Mouse (Mus musculus) cerebellum, adult 8-10 months (tissue): Measurements from ENCODE around the gene Adgrl1.

Experiments
- DNase-seq: peaks from one replicate; pipeline ENCODE4 v3.0.0; 2022

Gene Adgrl1

DNA sequence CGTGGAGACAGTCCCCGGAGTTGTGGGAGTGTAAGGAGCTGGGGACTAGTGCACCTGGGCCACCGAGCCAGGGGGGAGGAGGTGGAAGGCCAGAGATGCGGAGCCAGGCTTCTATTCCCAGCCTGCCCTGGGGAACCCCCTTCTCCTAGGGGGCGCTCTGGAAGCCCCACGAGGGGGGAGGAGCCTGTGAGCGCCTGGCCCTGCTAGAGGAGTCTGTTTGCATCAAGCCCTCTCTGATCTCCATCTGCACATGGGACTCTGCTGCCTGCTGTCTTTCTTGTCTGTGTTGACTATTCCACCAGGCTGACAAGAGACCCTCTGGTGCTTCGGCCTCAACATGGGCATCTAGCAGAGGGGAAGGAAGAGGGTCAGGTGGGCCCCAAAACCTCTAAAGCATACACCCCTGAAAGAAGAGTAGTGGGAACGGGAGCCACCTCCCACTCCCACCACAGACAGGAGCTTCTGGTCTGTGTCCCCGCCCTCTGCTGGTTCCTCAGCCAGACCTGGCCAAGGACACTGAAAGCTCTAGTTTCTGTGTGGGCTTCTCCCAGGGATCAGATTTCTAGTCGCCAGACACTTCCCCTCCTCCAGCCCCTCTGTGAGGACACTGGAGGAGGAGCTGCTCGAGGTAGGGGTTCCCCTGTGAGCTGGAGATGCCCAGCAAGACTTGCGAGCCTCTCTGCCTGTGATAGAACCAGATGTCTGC, 3.2 kb downstream of the Adgrl1 start:
- DNase-seq = peak; percentile 52

DNA sequence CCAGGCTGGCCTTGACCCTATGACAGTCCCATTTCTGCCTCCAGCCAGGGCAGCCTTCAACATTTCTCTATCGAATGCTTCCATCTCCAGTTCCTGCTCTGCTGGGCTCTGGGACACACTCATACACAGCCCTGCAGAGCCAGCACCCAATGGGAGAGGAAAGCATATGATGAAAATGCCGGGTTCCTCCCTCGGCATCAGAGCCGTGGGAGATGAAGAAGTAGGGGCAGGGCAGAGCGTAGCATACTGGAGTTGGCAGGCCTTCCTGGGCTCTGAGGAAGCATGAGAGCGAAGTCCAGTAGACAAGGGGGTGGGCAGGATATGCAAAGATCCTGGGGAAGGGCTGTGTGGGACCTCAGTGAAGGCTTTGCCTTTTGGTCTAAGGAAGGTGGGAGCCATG, 8.7 kb downstream of the Adgrl1 start:
- no peak for DNase-seq

DNA sequence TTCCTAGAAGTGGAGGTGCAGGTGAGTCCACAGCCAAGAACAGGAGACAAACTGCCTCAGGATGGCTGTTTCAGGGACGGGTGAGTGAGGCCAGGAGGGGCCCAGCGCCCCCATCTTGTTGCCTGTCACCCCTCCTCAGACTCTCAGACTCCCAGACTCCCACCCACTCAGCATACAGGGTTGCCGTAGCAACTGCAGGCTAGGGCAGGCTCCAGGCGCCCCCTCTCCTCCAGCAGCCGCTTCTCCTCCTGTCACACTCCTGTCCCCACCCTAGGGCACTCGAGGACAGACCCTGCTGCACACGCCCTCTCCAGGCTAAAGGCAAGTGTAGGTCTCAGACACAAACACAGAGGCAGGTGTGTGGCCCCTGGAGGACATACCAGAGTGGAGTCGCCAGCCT, 9.4 kb downstream of the Adgrl1 start:
- no peak for DNase-seq

DNA sequence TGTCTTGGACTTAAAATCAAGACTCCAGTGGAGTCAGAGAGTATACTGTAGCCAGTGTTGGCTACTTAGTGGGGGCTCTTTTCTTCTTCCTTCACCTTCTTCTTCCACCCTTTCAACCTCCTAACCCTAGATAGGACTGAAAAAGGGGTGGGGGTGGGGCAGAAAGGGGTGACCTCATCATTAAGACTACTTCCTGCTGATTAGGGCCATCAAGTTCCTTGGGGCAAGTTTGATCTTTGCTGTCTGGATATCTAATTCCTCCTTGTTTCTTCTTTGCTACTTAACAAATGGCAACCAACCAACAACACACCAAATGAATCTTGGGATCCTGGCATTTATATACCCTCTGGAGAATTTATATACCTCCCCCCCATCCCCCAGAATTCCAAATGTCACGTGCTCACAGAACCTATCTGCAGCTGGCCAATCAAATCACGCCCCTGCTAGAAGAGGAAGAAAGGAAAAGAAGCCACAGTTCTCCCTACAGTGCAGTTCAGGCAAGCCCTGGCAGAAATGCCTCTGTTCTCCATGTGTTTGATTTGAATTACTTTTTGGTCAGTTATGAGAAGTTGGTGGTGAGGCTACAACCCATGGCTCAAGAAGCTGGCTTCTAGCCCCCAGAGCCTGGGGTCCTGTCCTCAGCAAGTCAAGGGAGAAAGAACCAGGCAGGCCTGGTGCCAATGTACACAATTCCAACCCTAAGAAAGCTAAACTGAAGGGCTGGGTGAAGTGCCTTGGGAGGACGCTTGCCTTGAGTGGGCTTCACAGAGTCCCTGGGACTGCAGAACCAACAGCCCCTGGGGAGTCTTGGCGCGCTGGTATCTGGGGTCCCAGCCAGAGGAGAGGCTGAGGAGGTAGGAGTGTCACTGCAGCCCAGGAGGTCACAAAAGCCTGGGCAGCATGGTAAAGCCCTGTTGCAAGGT, 12.2 kb downstream of the Adgrl1 start:
- DNase-seq = no peak

DNA sequence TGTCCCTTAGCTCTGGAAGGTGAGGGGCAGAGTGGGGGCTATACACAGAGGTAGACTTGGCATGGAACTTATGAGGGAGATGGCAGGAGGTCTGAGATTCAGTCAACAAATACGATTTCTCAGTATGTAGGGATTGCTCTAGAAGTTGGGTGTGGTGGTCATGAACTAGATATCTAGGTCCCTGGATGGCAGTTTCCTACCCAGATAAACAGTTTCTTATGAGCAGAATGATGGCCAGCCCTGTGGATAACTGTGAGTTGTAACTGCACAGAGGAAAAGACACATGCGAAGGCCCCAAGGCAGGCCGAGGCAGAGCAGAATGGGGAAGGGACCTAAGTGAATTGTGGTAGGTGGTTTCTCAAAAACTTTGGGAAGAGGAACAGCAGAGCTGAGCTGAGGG, 14.3 kb downstream of the Adgrl1 start:
- DNase-seq = no peak

DNA sequence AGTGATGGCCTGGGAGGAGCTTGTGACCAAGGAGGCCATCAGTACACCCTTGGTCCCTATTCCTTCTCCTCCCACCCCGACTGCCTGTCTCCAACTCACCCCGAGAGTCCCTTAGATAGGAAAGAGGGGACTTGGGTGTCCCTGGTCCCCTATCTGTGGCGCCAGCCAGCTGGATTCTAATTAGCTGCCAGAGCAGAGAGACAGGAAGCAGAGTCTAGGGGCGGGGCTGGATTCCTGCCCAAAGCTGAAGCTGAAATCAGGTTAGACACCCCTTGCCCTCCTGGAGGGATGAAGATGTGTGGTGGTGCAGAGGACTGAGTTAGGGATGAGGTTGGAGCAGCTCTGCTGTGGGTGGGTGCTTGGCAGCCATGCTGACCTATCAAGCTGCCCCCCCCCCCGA, 15.0 kb downstream of the Adgrl1 start:
- no peak for DNase-seq

DNA sequence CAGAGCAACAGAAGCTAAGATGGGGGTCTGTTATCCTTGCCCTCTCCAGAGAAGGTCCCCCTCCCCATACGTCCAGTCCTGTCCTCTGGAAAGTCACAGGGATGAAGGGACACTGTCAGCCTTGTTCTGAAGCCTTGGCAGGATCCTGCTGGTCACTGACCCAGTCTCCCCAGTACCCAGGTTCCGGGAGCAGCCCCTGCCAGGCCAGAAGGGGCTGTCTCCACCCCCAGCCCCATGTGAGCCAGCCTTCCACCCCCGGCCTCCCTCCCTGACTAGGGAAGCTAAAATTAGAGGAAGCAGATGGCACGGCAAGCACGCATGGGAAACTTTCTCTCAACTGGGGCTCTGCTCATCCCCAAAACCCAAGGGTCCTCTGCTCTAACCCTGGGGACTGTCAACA, 16.1 kb downstream of the Adgrl1 start:
- peak; percentile 34 for DNase-seq

DNA sequence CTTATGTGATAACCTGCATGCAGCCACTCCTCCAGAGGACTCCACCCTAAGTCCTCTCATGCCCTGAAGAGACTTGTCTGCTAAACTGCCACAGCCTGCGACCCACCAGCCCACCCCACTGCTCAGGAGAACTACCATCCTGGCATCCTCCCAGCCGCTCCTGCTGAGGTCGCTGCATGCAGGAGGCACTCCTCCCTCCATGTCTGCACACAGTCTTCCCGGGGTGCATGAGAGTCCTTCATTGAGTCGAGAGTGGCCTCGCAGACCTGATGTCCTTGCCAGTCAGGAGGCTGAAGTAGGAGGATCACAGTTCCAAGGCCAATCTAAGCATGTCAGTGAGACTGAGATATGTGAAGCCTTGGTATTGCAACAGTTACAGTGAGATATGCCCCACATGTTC, 17.7 kb downstream of the Adgrl1 start:
- no peak for DNase-seq

DNA sequence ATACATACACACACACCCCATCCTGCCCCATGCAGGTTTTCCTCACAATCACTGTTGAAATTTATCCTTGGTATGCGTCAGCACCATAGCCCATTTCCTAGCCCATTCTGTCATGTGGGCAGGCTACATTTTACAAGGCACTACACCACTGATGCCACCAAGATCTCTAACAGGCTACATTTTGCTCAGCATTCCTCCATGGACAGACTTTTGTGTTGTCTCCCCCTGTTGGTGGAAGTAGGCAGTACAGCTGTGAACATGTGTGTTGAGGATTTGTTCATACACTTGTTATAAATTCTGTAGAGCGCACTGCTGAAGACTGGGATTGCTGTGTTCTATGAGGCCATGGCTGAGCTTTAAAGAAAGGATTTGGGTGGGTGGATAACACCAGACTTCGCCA, 21.7 kb downstream of the Adgrl1 start:
- DNase-seq = peak; percentile 82

DNA sequence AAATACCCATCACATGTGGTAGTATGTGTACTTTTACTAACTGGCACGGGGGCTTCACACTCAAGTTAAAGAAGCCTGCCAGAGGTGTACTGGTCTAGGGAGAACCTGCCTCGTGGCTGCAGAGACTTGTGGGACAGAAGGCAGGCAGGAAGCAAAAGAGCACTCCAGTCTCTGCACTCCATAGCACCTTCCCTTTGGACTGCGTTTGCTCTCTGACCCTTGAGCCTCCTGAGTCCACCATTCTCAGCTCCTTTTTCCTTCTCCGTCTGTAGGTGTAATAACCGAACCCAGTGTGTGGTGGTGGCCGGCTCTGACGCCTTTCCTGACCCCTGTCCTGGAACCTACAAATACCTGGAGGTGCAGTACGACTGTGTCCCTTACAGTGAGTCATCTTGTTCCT, 22.8 kb downstream of the Adgrl1 start:
- DNase-seq = no peak

DNA sequence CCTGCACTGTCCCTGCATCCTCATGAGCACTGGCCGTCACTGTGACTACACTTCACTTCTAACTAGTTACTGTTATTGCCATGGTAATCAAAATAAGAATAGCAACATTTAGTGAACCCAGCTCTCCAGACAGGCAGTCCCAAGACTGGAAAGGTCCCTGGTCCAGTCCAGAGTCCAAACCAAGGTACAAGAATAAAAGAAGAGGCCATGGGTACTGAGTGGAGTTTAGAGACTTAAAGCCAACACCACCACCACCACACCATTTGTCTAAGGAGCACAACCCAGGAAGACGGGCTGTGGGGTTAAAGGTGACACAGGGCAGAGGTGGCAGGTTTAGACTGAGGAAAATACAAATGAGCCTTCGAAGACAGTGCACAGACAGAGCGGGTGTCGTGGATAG, 24.7 kb downstream of the Adgrl1 start:
- no peak for DNase-seq

DNA sequence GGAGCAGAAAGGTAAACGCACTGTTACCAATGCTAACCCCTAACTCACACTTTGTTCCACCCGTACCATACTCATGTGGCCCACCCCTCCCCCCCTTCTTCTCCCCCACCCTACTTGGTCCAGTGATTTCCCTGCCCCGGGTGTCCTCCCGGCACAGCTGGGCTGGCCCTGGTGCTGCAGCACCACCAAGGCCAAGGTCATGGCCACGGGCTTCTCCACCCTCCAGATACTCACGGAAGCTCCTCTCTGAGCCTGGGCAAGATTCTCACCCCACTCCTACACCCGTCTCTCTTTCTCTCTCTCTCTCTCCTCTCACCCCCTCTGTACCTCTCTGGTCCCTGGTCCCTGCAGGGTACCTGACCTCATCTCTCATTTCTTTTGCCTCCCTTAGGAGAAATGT, 26.4 kb downstream of the Adgrl1 start:
- no peak for DNase-seq

DNA sequence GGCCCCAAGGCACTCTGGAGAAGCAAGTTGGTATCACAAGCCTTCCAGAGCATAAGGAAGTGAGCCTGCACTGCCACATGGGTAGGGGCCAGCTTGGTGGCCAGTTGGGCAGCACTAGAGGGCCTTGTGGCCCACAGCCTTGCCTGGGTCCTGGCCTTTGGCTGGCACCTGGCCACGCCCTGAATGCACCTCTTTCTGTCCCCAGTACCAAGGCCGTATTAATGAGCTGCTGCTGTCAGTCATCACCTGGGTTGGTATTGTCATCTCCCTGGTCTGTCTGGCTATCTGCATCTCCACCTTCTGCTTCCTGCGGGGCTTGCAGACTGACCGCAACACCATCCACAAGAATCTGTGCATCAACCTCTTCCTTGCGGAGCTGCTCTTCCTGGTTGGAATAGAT, 34.3 kb downstream of the Adgrl1 start:
- DNase-seq = no peak

DNA sequence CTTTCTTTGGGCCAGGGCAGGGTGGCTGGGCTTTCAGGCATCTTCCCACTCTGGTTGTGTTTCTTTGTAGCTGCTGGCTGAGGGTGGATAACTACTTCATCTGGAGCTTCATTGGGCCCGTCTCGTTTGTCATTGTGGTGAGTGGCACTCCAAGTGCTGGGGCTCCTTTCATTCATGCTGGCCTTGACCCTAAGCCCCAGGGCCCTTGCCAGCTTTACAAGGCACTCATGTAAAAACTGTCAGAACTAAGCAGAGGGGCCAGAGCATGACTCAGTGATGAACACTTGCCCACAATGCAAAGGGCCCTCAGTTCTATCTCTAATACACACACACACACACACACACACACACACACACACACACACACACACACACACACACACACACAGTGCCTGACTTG, 35.1 kb downstream of the Adgrl1 start:
- DNase-seq = no peak

DNA sequence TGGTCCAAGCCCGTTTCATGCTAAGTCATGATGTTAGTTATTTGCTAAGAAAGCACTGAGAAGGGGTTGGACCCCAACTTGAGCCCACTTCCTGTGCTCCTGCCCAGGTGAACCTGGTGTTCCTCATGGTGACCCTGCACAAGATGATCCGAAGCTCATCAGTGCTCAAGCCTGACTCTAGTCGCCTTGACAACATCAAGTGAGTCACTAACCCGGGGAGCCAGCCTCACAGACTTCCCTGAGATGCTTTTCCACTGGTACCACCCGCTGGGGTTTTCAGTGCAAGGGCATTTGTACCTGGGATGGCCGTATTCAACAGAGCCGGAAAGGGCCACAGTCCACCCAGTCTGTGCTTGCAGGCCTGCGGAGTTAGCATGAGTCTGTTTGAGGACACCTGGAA, 35.5 kb downstream of the Adgrl1 start:
- DNase-seq = no peak

DNA sequence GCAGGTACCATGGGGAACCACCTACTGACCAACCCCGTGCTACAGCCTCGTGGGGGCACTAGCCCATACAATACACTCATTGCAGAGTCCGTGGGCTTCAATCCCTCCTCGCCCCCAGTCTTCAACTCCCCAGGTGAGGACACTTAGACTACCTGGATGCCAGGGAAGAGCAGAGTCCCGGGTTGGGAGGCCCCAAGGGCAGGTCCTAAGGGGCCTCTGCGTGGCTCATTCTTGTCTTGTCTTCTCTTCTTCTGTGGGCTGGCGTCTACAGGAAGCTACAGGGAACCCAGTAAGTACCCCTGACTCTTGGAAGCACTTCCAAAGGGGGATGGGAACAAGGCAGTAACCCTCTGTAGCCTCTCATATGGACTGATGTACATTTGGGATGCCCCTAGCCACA, 37.7 kb downstream of the Adgrl1 start:
- DNase-seq = no peak

DNA sequence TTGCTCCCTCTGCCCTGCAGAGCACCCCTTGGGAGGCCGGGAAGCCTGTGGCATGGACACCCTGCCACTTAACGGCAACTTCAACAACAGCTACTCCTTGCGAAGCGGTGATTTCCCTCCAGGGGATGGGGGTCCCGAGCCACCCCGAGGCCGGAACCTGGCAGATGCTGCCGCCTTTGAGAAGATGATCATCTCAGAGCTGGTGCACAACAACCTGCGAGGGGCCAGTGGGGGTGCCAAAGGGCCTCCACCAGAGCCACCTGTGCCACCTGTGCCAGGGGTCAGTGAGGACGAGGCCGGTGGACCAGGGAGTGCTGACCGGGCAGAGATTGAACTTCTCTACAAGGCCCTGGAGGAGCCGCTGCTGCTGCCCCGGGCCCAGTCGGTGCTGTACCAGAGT, 38.4 kb downstream of the Adgrl1 start:
- DNase-seq = no peak

DNA sequence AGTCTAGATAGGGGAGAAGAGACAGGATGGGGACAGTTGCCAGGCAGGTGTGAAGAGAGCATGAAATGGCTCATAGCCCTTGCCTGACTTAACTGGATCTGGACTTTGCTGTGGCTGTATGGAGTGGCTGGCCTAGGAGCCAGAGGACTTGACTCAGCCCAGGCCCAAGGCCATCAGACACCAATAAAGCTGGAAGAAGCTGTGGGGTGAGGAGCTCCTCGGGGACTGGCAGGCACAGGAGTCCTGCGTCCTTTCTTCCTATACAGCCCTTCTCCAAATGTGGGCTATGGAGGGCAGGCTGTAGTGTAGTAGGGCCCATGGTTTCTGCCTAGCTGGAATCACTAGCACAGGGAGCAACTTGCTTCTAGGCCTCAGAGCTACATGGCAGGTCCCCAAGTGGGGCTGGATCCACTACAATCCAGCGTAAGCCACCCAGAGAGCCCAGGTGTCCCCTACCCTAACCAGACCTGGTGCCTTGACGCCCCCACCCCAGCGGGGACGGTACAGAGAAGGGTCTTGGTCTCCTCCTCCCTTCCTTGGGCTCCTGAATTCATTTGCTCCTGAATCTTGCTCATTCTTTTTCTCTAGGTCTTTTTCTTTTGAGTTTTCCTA, 41.3 kb downstream of the Adgrl1 start:
- DNase-seq = no peak

DNA sequence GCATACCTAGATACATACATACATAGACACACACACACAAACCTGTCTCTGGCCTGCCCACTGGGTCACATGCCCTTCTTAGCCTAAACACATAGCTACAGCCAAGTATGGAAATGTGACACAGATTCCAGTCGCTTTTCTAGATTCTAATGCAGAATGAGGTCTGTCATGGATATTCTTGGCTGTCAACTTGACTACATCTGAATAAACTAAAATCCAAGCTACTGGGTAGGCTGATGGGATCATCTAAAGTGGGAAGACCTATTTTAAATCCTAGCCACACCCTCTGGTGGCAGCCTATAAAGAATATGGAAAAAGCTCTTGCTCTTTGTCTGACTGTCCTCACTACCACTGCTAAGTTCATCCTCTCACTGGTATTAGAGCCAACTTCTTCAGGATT, 42.5 kb downstream of the Adgrl1 start:
- no peak for DNase-seq

DNA sequence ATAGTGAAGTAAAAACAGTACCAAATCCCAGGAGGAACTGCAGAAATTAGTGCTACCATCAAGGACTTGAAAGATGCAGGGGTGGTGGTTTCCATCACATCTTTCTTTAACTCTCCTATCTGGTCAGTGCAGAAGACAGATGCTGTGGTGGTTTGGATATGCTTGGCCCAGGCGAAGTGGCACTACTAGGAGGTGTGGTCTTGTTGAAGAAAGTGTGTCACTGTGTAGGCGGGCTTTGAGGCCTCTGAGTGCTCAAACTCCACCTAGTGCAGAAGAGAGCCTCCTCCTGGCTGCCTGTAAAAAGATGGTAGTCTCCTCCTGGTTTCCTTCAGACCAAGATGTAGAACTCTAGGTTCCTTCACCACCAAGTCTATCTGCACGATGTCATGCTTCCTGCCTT, 45.6 kb downstream of the Adgrl1 start:
- DNase-seq = no peak

DNA sequence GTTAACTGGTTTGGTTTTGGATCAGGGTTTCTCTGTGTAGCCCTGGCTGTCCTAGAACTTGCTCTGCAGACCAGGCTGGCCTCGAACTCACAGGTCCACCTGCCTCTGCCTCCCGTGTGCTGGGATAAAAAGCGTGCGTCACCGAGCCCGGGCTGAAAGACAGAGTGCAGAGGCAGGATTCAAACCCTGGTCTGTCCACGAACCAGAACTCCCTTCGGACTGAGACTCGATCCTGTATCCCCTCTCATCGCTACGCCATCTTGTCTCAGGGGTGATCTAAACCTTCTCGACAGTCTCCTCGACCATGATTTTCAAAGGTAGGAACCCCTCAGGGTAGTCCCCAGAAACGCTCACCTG, 54.8 kb downstream of the Adgrl1 start:
- DNase-seq = no peak

DNA sequence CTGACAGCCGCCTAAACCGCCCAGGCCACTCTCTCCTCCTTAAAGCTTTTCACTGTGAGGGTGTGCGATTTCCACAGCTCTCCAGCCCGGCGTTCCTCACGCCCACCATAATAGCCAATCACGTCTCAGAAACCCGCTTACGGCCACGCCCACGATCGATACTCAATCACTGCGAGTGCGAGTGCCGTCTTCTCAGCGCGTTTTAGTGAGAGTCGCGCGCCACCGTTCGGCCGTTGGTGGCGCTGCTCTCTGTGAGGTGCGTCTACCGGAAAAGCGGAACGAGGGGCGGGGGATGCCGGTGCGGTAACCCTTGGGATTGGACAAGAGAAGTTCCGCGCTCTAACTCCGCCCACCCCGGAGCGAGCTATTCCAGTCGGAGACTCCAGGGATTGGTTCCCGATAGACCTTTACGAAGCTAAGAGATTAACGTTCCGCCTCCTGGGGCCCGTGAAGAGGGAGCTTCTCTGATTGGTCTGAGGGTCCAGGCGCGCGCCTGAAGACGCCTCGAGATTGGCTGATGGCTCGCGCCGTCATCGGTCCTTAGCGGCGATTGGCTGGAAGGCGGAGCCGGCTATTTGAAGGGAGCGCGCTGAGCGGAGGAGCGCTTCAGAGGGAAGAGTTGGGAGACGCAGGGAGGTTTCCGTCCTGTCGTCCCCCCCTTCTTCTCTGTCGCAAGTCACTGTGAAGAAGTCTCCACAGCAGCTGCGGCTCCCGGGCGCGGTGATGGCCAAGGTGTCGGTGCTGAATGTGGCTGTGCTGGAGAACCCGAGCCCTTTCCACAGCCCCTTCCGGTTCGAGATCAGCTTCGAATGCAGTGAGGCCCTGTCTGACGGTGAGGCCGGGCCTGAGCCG, 55.4 kb downstream of the Adgrl1 start, which contains the start of the genes Gm10644 and Asf1b:
Gm10644 (minus strand) TSS at position 100 of the 852 bp plus-strand sequence.
Asf1b (plus strand) TSS at position 402 of the 852 bp plus-strand sequence.
- DNase-seq = peak; percentile 98

DNA sequence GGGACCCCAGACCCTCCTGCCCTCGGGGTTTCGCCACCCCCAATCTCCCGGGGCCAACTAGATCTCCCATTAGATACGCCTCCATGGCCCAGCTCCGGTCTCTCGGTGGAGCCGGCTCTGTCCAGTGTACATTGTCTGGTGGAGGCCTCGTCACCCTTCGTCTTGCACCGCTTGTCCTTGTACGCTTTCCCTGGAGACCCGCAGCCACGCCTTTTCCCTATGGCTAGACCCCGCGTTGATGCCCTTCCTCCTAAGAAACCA, 56.0 kb downstream of the Adgrl1 start:
- no peak for DNase-seq
